Mouse (Mus musculus) bone marrow macrophage, adult 2 months (primary cell): ENCODE results near the gene Gnb5. TPM values are rescaled to one million over a fixed set of nuclear protein-coding genes. Genes with fewer than 3 reads are reported as not detected.
A peak's percentile ranks its signal among the peaks of the same experiment; 100 is the strongest.

Experiments used
- H3K27ac ChIP-seq: 2 replicates; pipeline ENCODE4 v1.5.1; 2012; ENCODE audit warnings: low read depth, low read length; ENCODE audit not compliant: insufficient read depth
- H3K4me1 ChIP-seq: 2 replicates; pipeline ENCODE4 v1.6.1; 2012; ENCODE audit warnings: low read length; ENCODE audit not compliant: control insufficient read depth, insufficient read depth
- H3K4me3 ChIP-seq: 2 replicates; pipeline ENCODE4 v1.5.1; 2012; ENCODE audit warnings: mild to moderate bottlenecking, low read length, moderate library complexity; ENCODE audit not compliant: insufficient read depth
- CTCF ChIP-seq: IDR thresholded peaks from 2 replicates; pipeline ENCODE4 v1.5.1; 2012; ENCODE audit warnings: low read depth, mild to moderate bottlenecking, low read length, moderate library complexity
- POLR2A ChIP-seq: IDR thresholded peaks from 2 replicates; pipeline ENCODE4 v1.6.1; 2012; ENCODE audit warnings: mild to moderate bottlenecking, low read depth, low read length, borderline replicate concordance
- polyA plus RNA-seq: library from polyadenylated mRNA; stranded (reverse); fragments of >200 nt; gene quantifications from 2 replicates; pipeline ENCODE4 v1.2.4, GENCODE M21; 2012; ENCODE audit not compliant: missing spikeins, insufficient read depth, insufficient read length

Gnb5 gene
- polyA plus RNA-seq, 1 experiment, result 7.0 TPM

- no peaks in the 10 kb centered on the region for H3K4me1 ChIP-seq
- TF ChIP-seq POLR2A (no peak), CTCF (no peak)
- no peak overlapping the region for H3K4me3 ChIP-seq
- no peak overlapping the region for H3K27ac ChIP-seq
Measured at GRCm38 (mm10) chr9:75303033-75303432, 3.1 kb upstream of the Gnb5 start.

- no peak for TF ChIP-seq POLR2A
- TF ChIP-seq CTCF, result no peak
- Histone ChIP-seq H3K27ac (no peak overlapping the region), H3K4me3 (no peak overlapping the region), H3K4me1 (no peaks in the 10 kb centered on the region)
Measured at GRCm38 (mm10) chr9:75303701-75304261, 2.3 kb upstream of the Gnb5 start.

GRCm38 (mm10) chr9:75304286-75304685 is 1.8 kb upstream of the Gnb5 start:
- Histone ChIP-seq H3K27ac (no peak overlapping the region), H3K4me3 (no peak overlapping the region), H3K4me1 (0 out of 2 replicates have a peak, but pooled peaks cover under 1% of the 10 kb centered on the region)
- TF ChIP-seq POLR2A (no peak), CTCF (no peak)

GRCm38 (mm10) chr9:75307015-75307414 is 927 bp downstream of the Gnb5 start:
- Histone ChIP-seq H3K4me1 (0 out of 2 replicates have a peak, but pooled peaks cover 3% of the 10 kb centered on the region), H3K27ac (no peak overlapping the region), H3K4me3 (no peak overlapping the region)
- TF ChIP-seq CTCF (no peak), POLR2A (no peak)

GRCm38 (mm10) chr9:75308621-75309020 is 2.5 kb downstream of the Gnb5 start:
- no peak overlapping the region for H3K4me3 ChIP-seq
- no peak for TF ChIP-seq CTCF
- no peak for TF ChIP-seq POLR2A
- no peak overlapping the region for H3K27ac ChIP-seq
- 0 out of 2 replicates have a peak, but pooled peaks cover 3% of the 10 kb centered on the region for H3K4me1 ChIP-seq

GRCm38 (mm10) chr9:75312008-75312407 is 5.9 kb downstream of the Gnb5 start:
- TF ChIP-seq CTCF (peak; percentile 79), POLR2A (no peak)
- no peak overlapping the region for H3K4me3 ChIP-seq
- H3K4me1 ChIP-seq, result peaks cover 8% of the 10 kb centered on the region; the same call in 1 of the 2 replicates
- H3K27ac ChIP-seq, result no peak overlapping the region

GRCm38 (mm10) chr9:75313138-75313831 is 7.2 kb downstream of the Gnb5 start:
- 0 out of 2 replicates have a peak overlapping the region, but pooled peaks have one; percentile 14 for H3K4me3 ChIP-seq
- peaks cover 11% of the 10 kb centered on the region; the same call in 1 of the 2 replicates for H3K4me1 ChIP-seq
- no peak overlapping the region for H3K27ac ChIP-seq
- TF ChIP-seq CTCF (no peak), POLR2A (no peak)

- Histone ChIP-seq H3K4me3 (peak overlapping the region; percentile 74), H3K4me1 (peaks cover 12% of the 10 kb centered on the region; the same call in 1 of the 2 replicates), H3K27ac (no peak overlapping the region)
- no peak for TF ChIP-seq POLR2A
- no peak for TF ChIP-seq CTCF
Measured at GRCm38 (mm10) chr9:75313832-75314516, 7.9 kb downstream of the Gnb5 start.

- Histone ChIP-seq H3K27ac (no peak overlapping the region), H3K4me3 (peak overlapping the region; percentile 74), H3K4me1 (peaks cover 9% of the 10 kb centered on the region; the same call in 1 of the 2 replicates)
- TF ChIP-seq POLR2A, result no peak
- TF ChIP-seq CTCF, result no peak
Measured at GRCm38 (mm10) chr9:75314517-75315105, 8.5 kb downstream of the Gnb5 start.
